Mouse (Mus musculus): ENCODE data around the gene Rpusd2.
A peak's percentile ranks its signal among the peaks of the same experiment; 100 is the strongest.

Rpusd2 gene

DNA sequence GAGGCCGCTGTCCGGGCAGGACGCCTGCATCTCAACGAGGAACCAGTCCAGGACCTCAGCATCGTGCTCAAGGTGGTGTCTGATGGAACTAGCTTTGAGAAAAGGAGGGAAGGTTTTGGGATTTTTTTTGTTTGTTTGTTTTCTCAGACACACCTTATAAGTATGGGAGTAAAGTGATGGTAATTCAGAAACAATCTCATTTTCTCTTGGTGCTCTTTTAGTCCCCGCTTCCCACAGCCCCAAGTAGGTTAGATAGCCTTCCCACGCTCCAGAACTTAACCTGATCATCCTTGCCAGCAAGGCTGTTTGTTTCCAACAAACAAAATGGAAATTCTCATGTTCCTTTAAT, 781 bp downstream of the Rpusd2 start:
- DNase-seq = no peak

DNA sequence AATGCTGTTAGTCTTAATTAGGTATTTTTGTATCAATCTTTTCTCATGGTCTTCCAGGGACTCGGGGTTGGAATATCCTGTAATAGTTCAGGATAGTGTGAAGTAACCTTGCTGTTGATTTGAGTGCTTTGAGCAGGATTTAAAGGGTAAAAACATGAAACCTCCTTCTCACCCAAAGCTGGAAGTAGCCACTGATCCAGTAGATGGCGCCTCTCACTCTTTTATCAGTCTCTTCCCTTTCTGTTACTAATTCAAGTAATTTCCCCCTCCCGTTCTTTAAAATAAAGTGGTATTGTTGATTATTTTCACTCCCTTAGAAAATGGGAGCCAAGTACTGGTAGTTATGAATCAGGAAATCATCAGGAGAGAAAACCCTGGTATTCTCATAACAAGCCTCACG, 6.3 kb downstream of the Rpusd2 start:
- DNase-seq = peak; percentile 52 to 58

DNA sequence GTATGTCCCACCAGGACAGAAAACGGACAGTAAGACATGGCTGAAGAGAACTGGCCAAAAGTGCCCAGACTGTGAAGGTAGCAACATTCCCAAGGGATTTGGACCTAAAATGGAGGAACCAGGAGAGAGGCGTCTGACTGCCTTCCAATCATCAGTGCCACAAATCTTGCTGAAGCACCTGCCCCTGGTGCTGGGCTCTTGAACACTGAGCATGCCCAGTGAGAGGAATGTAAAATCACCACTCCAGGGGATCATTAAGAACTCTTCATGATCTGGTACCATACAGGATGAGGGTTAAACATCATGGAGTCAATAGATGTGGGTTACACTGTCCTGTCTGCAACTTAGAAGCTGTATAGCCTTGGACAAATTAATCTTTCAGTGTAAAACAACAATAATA, 10.6 kb downstream of the Rpusd2 start:
- DNase-seq = no peak

DNA sequence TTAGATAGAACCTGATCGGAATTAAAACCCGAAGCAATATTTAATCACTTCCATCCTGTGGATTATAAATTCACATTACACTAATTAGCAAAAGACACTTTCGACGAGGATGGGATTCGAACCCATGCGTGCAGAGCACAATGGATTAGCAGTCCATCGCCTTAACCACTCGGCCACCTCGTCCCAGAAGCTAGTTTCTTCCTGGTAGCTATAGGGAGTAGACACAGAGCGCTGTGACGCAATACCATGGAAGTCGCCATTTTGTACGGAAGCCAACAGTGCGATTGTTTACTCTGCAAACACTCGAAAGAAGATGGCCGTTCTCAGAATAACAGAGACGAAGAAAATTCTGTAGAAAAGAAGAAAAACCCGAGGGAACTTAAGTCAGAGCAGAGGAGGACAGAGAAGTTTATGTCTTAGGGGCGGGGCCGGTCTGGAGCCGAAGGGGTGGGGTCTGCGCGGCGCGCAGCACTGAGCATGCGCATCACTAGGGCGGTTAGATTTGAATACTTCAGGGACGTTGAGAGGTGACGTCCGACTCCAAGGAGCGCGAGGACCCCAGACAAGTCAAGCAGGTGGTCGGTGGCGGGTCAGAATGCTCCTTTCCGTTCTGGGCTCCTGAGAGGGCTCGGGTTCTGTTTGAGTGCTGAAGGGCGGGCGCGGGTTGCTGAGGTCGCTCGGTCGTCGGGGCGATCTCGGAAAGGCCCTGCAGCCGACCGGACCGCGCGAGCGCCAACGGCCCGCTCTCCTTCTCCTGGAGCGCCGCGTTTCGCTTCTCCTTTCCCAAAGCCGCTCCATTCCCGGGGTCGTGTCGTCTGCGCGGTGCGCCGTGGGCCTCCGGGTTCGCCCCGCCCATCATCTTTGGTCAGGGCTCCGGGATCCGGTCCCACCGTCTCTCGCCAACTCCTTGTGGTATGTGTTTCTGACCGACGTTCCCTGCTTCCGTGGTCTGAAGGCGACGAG, 12.3 kb downstream of the Rpusd2 start, which contains the start of gene Knl1:
TSS of gene Knl1 (plus strand) at position 471 of the 963 bp plus-strand sequence.
- DNase-seq = peak; percentile 98

DNA sequence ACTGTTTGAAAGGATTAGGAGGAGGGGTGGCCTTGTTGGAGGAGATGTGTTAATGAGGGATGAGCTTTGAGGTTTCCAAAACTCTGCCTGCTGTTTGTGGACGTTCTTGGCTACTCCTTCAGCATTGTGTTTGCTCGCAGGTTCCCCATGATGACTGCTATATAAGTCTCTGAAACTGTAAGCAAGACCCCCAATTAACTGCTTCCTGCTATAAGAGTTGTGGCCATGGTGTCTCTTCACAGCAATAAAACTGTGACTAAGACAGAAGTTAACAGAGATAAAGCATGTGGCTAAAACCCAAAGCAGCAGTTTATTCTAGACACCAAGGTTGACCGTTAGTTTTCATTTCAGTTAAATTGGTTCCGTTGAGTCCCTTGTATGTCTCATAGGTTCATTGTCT, 13.3 kb downstream of the Rpusd2 start:
- DNase-seq = no peak

DNA sequence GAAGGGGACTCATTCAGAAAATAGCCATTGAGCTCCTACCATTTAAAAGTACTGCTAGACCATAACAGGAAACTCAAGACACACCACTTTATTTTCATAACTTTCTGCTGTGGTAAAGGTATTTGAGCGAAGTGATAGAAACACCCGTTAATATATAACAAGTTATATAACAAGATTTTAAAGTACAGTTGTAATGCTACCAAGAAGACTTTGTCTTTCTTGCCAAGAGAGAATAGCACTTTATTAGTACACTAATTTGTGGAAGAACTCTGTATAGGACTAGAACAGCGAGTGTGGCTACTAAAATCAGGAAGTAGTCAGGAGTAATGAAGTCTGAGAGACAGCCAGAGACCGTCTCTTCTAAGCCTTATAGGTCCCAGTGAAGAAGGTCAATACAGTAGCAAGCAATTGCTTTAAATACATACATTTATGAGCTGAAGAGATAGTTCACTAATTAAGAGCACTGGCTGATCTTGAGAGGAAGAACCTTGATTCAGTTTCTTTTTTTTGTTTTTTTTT, 15.6 kb downstream of the Rpusd2 start:
- DNase-seq = no peak

DNA sequence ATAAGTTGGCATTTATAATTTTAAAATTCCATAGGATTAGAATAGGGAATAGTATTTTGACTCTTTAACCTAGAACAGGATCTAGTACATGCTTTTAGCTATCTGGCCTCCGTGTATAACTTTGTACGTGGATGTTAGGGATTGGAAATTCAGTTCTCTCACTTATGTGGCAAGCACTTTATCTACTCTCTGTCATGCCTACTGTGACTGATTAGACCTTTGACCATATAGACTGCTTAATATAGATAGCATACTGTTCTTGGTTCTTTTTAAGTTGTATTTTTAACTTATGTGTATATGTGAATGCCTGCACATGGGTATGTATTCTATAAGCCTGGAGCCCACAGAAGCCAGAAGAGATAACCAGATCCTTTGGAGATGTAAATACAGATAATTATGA, 25.5 kb downstream of the Rpusd2 start:
- no peak for DNase-seq

DNA sequence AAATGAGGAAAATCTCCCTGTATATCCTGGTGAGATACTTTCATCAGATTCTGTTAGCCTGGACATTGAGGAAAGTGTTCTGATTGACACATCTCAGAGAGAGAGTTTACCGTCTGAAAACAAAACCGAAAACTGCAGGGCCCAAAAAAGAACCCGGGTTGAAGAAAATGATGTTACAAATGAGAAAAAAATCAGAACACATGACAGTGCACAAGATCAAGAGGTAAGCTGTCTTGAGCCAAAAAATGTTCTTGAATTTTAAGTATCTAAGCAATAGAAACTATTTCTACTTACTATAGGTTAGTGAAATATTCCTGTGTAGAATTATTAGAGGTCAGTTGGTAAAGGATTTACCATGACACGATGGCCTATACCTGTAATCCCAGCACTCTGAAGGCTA, 37.8 kb downstream of the Rpusd2 start:
- DNase-seq = no peak

DNA sequence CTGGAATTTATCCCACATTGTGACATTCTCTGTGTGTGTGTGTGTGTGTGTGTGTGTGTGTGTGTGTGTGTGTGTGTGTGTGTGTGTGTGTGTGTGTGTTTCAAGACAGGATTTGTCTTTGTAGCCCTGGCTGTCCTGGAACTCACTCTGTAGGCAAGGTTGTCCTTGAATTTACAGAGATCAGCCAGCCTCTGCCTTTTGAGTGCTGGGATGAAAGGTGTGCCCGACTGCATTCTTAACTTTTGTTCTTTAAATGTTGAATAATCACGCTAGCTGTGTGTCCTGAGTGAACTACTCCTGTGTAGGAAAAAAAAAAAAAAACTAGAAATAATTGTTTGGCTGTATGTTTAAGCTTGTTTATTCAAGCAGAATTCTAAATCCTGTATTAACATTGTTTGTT, 51.6 kb downstream of the Rpusd2 start:
- DNase-seq = no peak

Measured in B cell, adult 2 months (primary cell).